Mouse (Mus musculus): ENCODE results near the gene Cbfb. TPM values are rescaled to one million over a fixed set of nuclear protein-coding genes. Genes with fewer than 3 reads are reported as not detected.

The Cbfb gene
- polyA plus RNA-seq, 1 experiment from 2014 or later, result 105 TPM

GRCm38 (mm10) chr8:105155091-105155745 lies 15.3 kb upstream of the Cbfb start:
- Histone ChIP-seq H3K36me3 (ENCODE audit: control insufficient read depth, insufficient read depth, low read length) (no peaks in the 10 kb centered on the region), H3K4me1 (ENCODE audit: control insufficient read depth, insufficient read depth, low read length) (0 out of 2 replicates have a peak, but pooled peaks cover 3% of the 10 kb centered on the region), H3K27me3 (ENCODE audit: control insufficient read depth, insufficient read depth, low read length) (0 out of 2 replicates have a peak, but pooled peaks cover 4% of the 10 kb centered on the region), H3K27ac (replicated peaks; ENCODE audit: low read depth, low read length) (no peak overlapping the region), H3K4me3 (ENCODE audit: low read depth, low read length) (no peak overlapping the region), H3K9ac (ENCODE audit: low read length) (no peak overlapping the region), H3K9me3 (ENCODE audit: control insufficient read depth, low read length) (no peaks in the 10 kb centered on the region), H3K4me2 (ENCODE audit: low read depth, severe bottlenecking) (no peak overlapping the region)
- ATAC-seq (ENCODE audit: insufficient number of reproducible peaks, low FRiP score, low TSS enrichment, low read depth) (no peak), DNase-seq (ENCODE audit: low spot score) (no peak)
- WGBS, result 86% methylated on average over 6 of the region's 6 CpGs

- 55% methylated on average over 10 of the region's 10 CpGs for WGBS
- Histone ChIP-seq H3K4me1 (ENCODE audit: control insufficient read depth, insufficient read depth, low read length) (0 out of 2 replicates have a peak, but pooled peaks cover 3% of the 10 kb centered on the region), H3K4me3 (ENCODE audit: low read depth, low read length) (no peak overlapping the region), H3K9me3 (ENCODE audit: control insufficient read depth, low read length) (no peaks in the 10 kb centered on the region), H3K36me3 (ENCODE audit: control insufficient read depth, insufficient read depth, low read length) (no peaks in the 10 kb centered on the region), H3K9ac (ENCODE audit: low read length) (no peak overlapping the region), H3K4me2 (ENCODE audit: low read depth, severe bottlenecking) (no peak overlapping the region), H3K27ac (replicated peaks; ENCODE audit: low read depth, low read length) (no peak overlapping the region), H3K27me3 (ENCODE audit: control insufficient read depth, insufficient read depth, low read length) (no peaks in the 10 kb centered on the region)
- DNase-seq (ENCODE audit: low spot score) (peak; percentile 64), ATAC-seq (ENCODE audit: insufficient number of reproducible peaks, low FRiP score, low TSS enrichment, low read depth) (no peak)
Measured at GRCm38 (mm10) chr8:105157555-105157954, 12.9 kb upstream of the Cbfb start.

GRCm38 (mm10) chr8:105158084-105158483 lies 12.4 kb upstream of the Cbfb start:
- DNase-seq (ENCODE audit: low spot score), result no peak
- Histone ChIP-seq H3K36me3 (ENCODE audit: control insufficient read depth, insufficient read depth, low read length) (no peaks in the 10 kb centered on the region), H3K27me3 (ENCODE audit: control insufficient read depth, insufficient read depth, low read length) (no peaks in the 10 kb centered on the region), H3K4me2 (ENCODE audit: low read depth, severe bottlenecking) (no peak overlapping the region), H3K4me3 (ENCODE audit: low read depth, low read length) (no peak overlapping the region), H3K9me3 (ENCODE audit: control insufficient read depth, low read length) (no peaks in the 10 kb centered on the region), H3K27ac (replicated peaks; ENCODE audit: low read depth, low read length) (no peak overlapping the region), H3K9ac (ENCODE audit: low read length) (no peak overlapping the region), H3K4me1 (ENCODE audit: control insufficient read depth, insufficient read depth, low read length) (0 out of 2 replicates have a peak, but pooled peaks cover 3% of the 10 kb centered on the region)
- WGBS, result 71% methylated on average over 3 of the region's 3 CpGs
- ATAC-seq (ENCODE audit: insufficient number of reproducible peaks, low FRiP score, low TSS enrichment, low read depth), result no peak

GRCm38 (mm10) chr8:105161121-105161652 lies 9.3 kb upstream of the Cbfb start:
- no peaks in the 10 kb centered on the region for H3K36me3 ChIP-seq (ENCODE audit: control insufficient read depth, insufficient read depth, low read length)
- H3K4me3 ChIP-seq (ENCODE audit: low read depth, low read length), result no peak overlapping the region
- no peak overlapping the region for H3K9ac ChIP-seq (ENCODE audit: low read length)
- no peaks in the 10 kb centered on the region for H3K9me3 ChIP-seq (ENCODE audit: control insufficient read depth, low read length)
- DNase-seq (ENCODE audit: low spot score), result no peak
- 58% methylated on average over 3 of the region's 3 CpGs for WGBS
- H3K27me3 ChIP-seq (ENCODE audit: control insufficient read depth, insufficient read depth, low read length), result no peaks in the 10 kb centered on the region
- ATAC-seq (ENCODE audit: insufficient number of reproducible peaks, low FRiP score, low TSS enrichment, low read depth), result no peak
- H3K27ac ChIP-seq (replicated peaks; ENCODE audit: low read depth, low read length), result no peak overlapping the region
- H3K4me2 ChIP-seq (ENCODE audit: low read depth, severe bottlenecking), result no peak overlapping the region
- H3K4me1 ChIP-seq (ENCODE audit: control insufficient read depth, insufficient read depth, low read length), result 0 out of 2 replicates have a peak, but pooled peaks cover 2% of the 10 kb centered on the region

GRCm38 (mm10) chr8:105164272-105164902 lies 6.1 kb upstream of the Cbfb start:
- no peaks in the 10 kb centered on the region for H3K9me3 ChIP-seq (ENCODE audit: control insufficient read depth, low read length)
- no peak overlapping the region for H3K9ac ChIP-seq (ENCODE audit: low read length)
- WGBS, result 9% methylated on average over 6 of the region's 6 CpGs
- H3K4me1 ChIP-seq (ENCODE audit: control insufficient read depth, insufficient read depth, low read length), result peaks cover 3% of the 10 kb centered on the region
- H3K36me3 ChIP-seq (ENCODE audit: control insufficient read depth, insufficient read depth, low read length), result no peaks in the 10 kb centered on the region
- no peak overlapping the region for H3K4me2 ChIP-seq (ENCODE audit: low read depth, severe bottlenecking)
- no peaks in the 10 kb centered on the region for H3K27me3 ChIP-seq (ENCODE audit: control insufficient read depth, insufficient read depth, low read length)
- no peak overlapping the region for H3K4me3 ChIP-seq (ENCODE audit: low read depth, low read length)
- no peak overlapping the region; the same call in 1 of the 2 replicates for H3K27ac ChIP-seq (replicated peaks; ENCODE audit: low read depth, low read length)
- DNase-seq (ENCODE audit: low spot score), result peak; percentile 54
- peak; percentile 70; the same call in 1 of the 2 replicates for ATAC-seq (ENCODE audit: insufficient number of reproducible peaks, low FRiP score, low TSS enrichment, low read depth)

GRCm38 (mm10) chr8:105165191-105165590 lies 5.3 kb upstream of the Cbfb start:
- Histone ChIP-seq H3K27me3 (ENCODE audit: control insufficient read depth, insufficient read depth, low read length) (no peaks in the 10 kb centered on the region), H3K9me3 (ENCODE audit: control insufficient read depth, low read length) (no peaks in the 10 kb centered on the region), H3K4me2 (ENCODE audit: low read depth, severe bottlenecking) (no peak overlapping the region), H3K4me1 (ENCODE audit: control insufficient read depth, insufficient read depth, low read length) (peaks cover 6% of the 10 kb centered on the region), H3K27ac (replicated peaks; ENCODE audit: low read depth, low read length) (no peak overlapping the region; the same call in 1 of the 2 replicates), H3K9ac (ENCODE audit: low read length) (no peak overlapping the region), H3K4me3 (ENCODE audit: low read depth, low read length) (no peak overlapping the region), H3K36me3 (ENCODE audit: control insufficient read depth, insufficient read depth, low read length) (no peaks in the 10 kb centered on the region)
- DNase-seq (ENCODE audit: low spot score) (no peak), ATAC-seq (ENCODE audit: insufficient number of reproducible peaks, low FRiP score, low TSS enrichment, low read depth) (no peak)
- WGBS, result 96% methylated on average over 2 of the region's 2 CpGs

GRCm38 (mm10) chr8:105167116-105167515 lies 3.4 kb upstream of the Cbfb start:
- H3K36me3 ChIP-seq (ENCODE audit: control insufficient read depth, insufficient read depth, low read length), result no peaks in the 10 kb centered on the region
- no peaks in the 10 kb centered on the region for H3K9me3 ChIP-seq (ENCODE audit: control insufficient read depth, low read length)
- DNase-seq (ENCODE audit: low spot score) (no peak), ATAC-seq (ENCODE audit: insufficient number of reproducible peaks, low FRiP score, low TSS enrichment, low read depth) (no peak)
- 79% methylated on average over 2 of the region's 2 CpGs for WGBS
- no peaks in the 10 kb centered on the region for H3K27me3 ChIP-seq (ENCODE audit: control insufficient read depth, insufficient read depth, low read length)
- H3K4me1 ChIP-seq (ENCODE audit: control insufficient read depth, insufficient read depth, low read length), result peaks cover 6% of the 10 kb centered on the region
- H3K9ac ChIP-seq (ENCODE audit: low read length), result no peak overlapping the region
- no peak overlapping the region for H3K4me2 ChIP-seq (ENCODE audit: low read depth, severe bottlenecking)
- no peak overlapping the region for H3K4me3 ChIP-seq (ENCODE audit: low read depth, low read length)
- no peak overlapping the region for H3K27ac ChIP-seq (replicated peaks; ENCODE audit: low read depth, low read length)

GRCm38 (mm10) chr8:105169582-105169981 lies 892 bp upstream of the Cbfb start:
- no peak overlapping the region; the same call in 1 of the 2 replicates for H3K27ac ChIP-seq (replicated peaks; ENCODE audit: low read depth, low read length)
- H3K4me1 ChIP-seq (ENCODE audit: control insufficient read depth, insufficient read depth, low read length), result peaks cover 9% of the 10 kb centered on the region
- no peaks in the 10 kb centered on the region for H3K27me3 ChIP-seq (ENCODE audit: control insufficient read depth, insufficient read depth, low read length)
- H3K4me2 ChIP-seq (ENCODE audit: low read depth, severe bottlenecking), result 0 out of 2 replicates have a peak overlapping the region, but pooled peaks have one; percentile 16
- no peaks in the 10 kb centered on the region for H3K9me3 ChIP-seq (ENCODE audit: control insufficient read depth, low read length)
- no peak for DNase-seq (ENCODE audit: low spot score)
- H3K9ac ChIP-seq (ENCODE audit: low read length), result no peak overlapping the region
- no peak overlapping the region for H3K4me3 ChIP-seq (ENCODE audit: low read depth, low read length)
- H3K36me3 ChIP-seq (ENCODE audit: control insufficient read depth, insufficient read depth, low read length), result no peaks in the 10 kb centered on the region
- 38% methylated on average over 3 of the region's 3 CpGs for WGBS
- no peak for ATAC-seq (ENCODE audit: insufficient number of reproducible peaks, low FRiP score, low TSS enrichment, low read depth)

Data from limb, embryonic 11.5 days (tissue).